Mouse (Mus musculus): ENCODE data around the gene Prim2.

The Prim2 gene

DNA sequence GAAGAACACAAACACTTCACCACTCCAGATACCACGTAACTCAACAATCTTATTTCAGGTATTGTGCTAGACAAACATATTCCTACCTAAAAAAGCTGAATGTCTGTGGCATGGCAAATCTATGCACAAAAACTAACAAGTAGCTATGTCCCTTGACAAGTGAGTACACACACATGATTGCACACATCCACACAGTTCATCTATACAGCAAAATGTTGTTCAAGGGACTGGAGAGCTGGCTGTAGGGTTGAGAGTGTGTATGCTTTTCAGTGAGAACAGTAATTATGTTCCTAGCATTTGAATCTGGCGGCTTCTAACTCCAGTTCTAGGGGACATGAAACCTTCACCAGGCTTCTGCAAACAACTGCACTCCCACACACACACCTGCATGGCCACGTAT lies 69.9 kb downstream of the Prim2 start:
- no peak for DNase-seq

DNA sequence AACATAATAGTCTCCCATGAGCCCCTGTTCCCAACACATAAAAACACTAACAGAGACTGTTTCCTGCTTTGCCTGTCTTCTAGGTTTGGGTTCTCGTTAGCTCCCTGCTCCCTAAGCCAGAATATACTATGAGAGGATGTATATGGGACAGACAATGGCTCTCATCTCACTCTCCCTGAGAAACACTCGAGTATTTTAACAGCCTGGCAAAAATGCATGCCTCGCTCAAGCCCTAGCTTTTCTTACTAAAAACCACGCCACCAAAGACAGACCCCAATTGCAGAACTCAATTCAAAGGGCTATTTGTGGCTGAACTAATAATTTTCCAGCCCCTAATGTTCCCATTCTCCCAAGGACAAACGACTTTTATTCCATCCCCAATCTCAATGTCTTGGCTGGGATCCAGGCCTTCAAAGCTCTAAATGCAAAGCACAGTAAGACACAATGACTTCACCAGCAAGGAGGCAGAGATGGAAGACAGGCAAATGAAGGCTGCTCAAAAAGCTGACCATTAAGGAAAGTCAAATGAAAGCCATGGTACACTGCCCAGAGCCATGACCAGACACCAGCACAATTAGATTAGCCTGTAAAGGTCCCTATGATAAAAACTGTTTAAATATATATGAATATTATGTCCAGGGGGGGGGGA lies 70.5 kb downstream of the Prim2 start:
- no peak for DNase-seq

DNA sequence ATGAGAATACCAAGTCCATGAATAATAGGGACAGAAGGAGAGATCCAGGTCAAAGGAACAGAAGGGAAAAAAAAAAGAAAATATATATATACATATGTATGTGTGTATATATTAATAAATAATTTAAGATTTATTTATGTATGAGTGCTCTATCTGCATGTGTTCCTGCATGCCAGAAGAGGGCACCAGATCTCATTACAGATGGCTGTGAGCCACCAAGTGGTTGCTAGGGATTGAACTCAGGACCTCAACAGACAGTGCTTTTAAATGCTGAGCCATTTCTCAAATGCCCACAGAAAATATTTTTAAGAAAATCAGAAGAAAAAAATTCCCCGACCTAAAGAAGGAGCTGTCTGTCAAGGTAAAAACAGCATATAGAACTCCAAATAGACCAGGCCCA lies 72.6 kb downstream of the Prim2 start:
- DNase-seq, result no peak

DNA sequence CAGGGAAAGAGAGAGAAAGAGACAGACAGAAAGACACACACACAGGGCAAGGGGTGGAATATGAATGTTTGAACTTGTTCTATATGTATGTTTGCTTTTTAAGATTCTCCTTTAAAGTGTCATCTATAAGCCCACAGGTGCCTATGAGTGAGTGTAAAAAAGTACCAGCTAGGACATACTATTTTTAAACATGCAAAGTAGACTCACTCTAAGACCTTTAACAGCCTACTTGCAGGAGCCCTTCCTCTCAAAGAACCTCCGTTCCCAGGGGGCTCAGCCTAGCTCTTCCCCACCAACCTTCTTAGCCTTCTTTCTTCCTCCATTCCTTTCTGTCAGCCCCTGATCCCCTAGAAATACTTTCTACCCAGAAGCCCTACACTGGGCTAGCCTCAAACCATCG lies 73.7 kb downstream of the Prim2 start:
- DNase-seq, result no peak

DNA sequence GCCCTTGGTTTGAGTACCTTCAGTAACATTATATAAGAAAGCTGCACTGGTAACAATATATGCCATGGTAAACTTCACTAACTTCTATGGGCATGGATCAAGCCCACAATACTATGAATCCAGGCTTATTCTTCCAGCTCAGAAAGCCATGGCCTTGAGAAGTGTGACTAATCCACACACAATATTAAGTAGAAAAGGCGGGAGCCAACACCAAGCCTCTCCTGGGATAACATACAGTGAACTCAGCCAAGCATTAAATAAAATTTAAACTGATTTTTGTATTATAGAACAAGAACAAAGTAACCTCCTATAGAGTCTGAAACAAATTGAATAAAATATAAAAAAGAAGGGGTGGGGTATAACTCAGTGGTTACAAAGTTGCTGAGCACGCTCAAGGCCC lies 74.6 kb downstream of the Prim2 start:
- DNase-seq, result no peak

DNA sequence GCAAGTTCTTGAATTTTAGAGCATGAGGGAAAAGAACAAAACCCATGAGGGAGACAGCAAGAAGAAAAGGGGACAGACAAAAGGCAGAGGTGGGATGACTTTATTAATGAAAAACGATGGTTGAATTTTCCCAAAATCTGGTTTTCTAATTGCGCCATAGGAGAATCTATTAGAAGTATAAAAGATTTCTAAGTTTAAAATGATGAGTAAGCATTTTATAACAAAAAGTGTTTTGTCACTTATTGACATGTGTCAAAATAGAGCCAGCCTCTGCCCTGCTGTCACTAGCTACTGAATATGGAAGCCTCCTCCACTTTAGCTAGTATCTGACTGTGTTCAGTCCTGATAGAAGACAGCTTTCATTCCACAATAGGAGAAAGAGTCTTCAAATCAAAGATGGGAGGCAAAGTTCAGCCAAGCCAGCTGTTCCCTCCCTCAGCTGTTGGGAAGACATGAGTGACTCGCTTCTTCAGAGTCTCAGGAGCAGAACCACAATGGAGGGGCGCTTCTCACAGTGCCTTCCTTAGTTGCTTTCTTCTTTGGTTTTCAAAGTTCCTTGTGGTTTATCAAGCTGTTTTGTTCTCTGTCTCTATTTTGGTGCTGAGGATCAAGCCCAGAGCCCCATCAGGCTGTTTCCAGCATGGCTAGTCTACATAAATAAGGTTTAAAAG lies 75.7 kb downstream of the Prim2 start:
- DNase-seq, result no peak

DNA sequence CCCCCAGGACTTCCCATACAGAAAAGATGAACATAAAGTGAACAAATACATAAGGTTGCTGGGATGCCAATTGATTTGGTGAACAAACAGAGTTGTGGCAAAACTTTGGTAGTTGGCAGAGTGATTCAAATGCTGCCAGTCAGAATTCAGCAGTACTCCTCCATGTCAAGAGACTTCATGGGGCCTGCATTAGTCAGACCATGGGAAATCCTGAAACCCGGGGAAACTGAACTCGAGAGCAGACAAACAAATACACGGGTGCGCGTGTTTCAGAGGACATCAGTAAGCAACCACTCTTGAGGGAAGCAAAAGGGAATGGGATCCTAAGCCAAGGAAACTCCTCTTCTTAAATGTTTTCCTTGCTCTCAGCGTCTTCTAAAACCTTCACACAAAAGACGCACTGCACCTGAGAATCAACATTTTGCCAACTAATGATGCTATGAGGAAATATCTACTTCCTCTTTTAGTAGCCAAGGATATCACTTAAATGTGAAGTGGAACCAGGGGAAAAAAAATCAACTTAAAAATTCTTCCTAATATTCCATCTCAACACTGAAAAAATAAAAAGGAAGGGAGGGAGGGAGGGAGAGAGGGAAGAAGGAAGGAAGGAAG lies 77.5 kb downstream of the Prim2 start:
- no peak for DNase-seq

DNA sequence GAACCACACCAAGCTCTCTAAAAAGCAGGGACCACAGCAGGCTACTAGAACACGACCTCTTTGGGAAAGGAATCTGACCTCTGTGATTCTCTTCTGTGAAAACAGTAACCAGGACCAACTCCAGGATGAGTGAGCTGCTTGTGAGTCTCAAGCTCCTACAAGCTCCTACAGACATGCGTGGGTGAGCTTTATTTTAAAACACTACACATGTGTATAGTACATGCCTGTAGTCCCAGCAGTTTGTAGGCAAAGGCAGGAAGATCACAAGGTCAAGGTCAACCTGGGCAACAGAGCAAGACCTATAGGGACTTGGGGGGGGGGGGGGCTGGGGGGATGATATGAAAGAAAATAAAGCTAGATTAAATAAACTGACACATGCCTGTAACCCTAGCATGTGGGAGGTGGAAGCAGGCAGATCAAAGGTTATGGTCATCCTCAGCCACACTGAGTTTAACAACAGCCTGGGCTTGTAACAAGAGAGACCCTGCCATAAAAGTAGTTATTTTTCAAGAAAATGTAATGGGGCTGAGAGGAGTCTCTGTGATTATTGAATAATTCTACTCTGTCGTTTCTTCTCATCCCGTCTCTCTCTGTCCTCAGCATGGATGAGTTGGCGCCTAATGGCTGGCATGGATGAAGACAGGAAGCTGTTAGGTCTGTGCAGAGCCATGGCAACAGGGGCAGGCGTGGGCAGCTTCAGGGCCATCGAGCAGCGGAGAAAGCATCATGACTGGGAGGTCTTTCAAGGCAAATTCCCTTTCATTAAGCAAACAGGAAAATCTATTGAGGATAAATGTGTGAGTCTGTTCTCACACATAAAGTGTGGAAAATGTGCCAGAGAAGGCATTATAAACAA lies 78.8 kb downstream of the Prim2 start:
- no peak for DNase-seq

DNA sequence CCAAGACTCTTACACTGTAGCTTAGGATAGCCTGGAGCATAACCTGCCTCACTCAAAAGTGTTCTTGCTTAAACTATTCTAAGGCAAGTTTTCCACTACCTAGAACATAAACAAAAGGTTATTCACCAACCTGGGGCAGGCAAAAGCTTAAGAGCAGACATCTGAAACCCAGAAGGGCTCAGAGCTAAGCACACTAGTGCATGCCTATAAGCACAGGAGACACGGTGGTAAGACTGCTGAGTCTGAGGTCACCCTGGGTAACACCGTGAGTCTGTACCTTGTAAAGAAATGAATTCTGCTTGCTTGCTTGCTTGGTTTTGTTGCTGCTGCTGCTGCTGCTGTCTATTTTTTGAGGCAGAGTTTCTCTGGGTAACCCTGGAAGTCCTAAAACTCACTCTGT lies 80.1 kb downstream of the Prim2 start:
- no peak for DNase-seq

DNA sequence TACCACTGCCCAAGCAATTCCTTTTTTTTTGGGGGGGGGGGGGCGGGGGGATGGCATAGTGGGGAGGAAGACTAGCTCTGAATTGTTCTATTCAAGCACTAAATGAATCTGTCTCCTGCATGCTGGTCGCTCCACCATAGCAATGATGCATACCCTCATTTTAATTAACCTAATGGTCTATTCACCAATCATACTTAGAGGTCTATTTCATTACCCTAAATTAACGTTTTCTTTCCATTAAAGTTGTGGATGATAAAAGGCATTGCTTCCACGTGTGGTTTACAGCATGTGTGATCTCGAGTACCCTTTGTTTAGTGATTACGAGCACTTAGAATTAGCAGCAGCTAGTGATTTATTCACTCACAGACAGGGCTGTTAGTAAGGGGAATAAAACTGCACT lies 81.0 kb downstream of the Prim2 start:
- no peak for DNase-seq

DNA sequence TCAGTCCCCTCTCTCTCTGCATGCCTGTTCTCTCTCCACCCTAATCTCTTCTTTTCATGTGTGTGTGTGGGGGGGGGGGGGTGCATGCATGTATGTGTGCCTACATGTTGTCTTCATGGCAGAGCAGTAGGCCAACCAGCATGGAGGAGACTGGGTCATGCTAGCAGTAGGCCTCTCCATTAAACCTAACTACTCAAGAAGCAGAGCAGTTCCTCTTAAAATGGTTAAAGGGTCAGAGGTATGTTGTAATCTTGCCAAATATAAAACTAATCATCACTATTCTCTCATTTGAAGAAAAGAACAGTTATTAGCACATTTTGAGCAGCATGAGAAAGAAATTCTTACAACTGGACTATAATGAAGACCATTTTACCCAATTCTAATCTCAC lies 85.0 kb downstream of the Prim2 start:
- no peak for DNase-seq

DNA sequence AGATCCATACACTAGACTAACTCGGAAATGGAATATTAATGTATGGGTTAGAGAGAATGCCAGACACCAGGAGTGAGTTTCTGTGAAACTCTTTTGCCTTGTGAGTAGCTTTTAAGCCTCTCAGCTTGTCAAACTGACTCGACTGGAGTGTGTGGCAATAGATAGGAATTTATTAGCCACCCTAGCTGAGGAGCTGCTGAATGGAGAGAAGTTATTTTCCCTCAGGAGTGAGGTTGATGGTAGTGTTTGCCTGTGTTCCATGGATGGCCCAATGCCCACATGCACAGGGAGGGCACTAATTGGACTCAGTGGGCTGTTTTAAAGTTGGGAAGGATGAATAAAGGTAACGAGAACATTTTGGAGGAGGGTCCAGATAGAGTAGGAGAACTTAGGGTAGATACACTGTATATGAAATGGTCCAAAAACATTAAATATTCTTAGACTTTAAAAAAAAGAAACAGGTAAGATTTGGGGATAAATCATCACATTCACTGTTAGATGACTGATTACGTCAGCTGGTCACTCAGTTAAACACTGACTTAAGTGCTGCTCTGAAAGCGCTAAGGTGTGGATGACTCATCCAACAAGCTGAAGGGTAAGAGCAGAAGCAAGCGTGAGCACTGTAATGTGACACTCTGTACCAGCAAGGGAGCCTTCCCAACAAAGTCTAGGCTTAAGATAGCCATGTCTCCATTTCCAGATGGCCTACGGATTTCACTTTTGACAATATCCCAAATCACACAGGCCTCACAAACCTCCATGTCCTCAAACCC lies 85.6 kb downstream of the Prim2 start:
- no peak for DNase-seq

DNA sequence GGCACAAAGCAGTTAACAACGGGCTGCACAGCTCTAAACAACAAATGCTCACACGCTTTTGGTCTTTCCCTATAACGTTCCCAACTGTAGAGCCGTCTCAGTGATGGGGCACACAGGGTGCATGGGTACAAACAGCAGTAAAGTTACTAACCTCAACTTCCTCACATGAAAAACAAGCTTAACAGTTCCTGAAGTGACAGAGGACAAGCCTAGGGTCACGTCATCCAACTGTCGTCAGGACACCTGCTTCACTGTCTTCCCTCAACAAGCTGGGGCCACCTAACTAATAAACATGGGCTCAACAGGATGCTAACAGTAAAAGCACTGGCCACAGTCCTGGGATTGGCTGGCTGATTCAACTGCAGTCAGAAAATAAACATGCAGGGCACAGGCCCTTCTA lies 91.0 kb downstream of the Prim2 start:
- DNase-seq, result no peak

DNA sequence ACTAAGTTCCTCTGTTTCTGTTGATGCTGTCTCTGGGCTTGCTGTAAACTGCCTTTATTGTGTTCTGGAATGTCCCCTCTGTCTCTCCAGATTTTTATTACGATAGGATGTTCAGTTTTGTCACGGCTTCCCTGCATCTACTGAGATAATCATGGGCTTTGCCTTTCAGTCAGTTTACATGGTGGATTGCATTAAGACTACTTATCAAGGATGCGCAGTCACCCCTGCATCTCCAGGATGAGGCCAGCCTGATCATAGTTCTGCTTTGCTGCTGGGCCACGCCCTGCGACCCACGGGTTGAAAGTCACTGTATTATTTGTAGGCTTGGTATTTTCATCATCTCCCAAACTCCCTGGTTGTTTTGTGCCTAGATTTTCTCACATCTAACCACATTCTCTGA lies 95.1 kb downstream of the Prim2 start:
- no peak for DNase-seq

DNA sequence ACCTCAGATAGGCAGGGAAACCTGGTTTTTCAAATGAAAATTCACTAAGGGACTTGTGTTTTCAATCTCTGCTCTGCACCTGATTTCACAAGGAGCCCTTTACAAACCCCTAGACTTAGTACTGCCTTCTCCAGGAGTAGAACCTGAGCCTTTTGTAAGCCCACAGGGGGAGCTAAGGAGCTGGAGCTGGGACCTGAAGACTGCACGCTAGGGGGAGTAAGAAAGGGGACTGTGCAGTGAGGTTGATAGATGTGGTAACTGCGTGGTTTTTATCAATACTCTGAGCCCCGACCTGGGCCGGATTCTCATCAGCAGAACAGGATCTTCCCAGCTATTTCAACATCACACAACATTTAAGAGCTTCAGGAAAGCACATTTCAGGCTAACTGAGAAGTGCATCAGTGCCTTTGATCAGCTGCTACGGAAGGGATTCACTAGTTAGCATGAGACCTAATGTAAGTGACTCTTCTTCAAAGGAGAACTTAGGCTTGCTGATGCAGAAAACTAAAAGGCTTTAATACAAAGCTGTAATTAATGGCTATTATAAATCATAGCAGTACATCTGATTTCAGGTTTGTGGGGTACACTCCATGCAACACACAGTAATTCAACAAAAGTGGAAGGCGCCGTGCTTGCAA lies 103.7 kb downstream of the Prim2 start:
- no peak for DNase-seq

DNA sequence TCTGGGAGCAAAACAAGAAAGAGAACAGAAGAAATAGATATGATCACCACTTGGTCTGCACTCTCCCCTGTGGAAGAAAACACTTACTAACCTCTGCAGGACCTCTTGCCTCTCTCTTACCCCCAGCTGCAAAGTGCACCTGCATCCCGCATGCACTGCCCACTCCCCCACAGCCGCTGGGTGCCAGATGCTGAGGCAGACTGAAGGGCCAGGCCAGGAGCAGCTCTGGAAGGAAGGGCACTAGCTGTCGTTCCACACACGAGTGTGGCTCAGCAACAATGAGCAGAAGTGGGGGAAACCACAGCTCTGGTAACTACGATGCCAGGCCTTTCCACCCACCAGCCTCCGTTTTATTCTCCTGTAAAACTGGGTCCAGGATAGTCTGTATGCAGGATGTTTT lies 105.6 kb downstream of the Prim2 start:
- DNase-seq, result no peak

DNA sequence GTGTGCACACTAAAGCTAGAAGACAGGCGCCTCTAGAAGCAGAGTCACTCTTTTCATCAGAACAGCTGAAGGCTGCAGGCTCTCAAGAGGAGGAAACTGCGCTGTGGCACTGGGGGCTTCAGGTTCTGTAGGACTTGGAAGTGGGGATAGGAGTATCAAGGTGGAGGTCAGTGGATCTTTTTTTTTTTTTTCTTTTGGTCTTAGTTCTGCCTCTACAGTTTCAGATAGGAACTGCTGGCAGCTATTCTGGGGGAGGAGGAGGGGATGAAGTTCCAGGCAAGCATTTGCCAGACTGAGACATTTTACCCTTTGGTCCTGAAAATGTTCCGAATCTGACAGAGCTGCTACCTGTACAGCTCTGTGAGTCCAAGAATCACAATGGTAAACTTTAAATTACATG lies 106.0 kb downstream of the Prim2 start:
- no peak for DNase-seq

DNA sequence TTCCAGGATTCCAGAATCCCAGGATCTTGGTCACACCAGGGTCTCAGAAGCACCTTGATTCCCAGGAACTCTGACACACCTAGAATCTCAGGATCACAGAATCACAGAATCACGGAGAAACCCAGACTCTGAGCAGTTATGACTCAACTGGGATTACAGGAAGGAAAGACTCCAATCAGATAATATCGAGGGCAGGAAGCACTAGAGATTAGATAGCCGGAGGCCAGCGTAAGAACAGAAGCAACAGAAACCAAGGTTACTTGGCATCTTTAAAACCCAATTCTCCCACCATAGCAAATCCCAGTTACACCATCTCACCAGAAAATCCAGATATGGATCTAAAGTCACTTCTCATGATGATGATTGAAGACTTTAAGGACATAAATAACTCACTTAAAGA lies 113.0 kb downstream of the Prim2 start:
- DNase-seq, result no peak

DNA sequence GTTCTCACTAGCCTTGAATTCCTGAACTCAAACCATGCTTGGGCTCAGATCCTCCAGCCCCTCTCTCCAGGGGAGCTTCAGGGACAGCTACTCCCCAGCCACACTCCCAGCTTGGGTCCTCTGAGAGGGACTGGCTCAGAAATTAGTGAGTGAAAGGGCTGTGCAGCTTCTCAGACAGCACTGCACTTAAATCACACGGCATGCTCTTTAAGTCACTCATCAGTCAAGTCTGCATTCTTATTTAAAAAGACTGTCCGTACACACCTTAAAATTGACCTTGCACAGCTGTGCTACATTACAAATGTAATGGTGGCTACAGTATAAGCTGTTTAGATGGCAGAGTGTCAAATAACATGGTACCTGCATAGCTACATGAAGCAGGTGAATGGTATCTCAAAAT lies 114.0 kb downstream of the Prim2 start:
- DNase-seq, result no peak

DNA sequence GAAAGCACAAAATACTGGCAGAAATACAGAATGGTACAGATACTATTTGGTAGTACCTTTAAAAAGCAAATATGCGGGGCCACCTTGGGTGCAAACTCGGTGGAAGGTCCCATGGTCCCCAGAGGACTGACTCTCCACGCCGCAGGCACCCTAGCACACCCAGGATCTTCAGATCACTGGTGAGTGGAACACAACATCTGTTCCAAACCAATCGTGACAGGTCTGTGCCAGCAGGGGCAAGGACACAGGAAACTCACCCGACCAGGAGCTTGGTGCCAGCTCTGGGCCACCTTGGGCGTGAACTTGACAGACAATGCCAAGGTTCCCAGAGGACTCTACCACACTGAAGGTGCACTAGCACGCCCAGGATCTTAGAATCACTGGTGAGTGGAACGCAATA lies 118.2 kb downstream of the Prim2 start:
- DNase-seq, result no peak

DNA sequence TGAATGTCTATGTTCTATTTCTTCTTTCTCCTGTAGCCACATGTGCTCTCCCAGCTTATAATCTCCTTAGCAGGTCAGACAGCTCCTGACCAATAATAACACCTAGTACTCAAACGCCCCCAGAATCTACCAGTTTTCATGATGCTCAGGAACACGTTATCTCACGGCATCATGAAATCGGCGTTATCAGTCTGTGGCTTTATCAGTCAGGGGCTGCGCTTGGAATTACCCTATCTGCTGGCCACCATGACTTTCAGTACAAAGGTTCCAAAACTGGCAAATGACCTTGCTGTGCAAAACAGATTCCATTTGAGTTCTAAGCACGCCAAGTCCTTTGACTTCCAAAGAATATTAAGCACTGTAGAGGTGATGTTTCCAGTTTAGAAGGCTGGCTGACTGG lies 127.9 kb downstream of the Prim2 start:
- DNase-seq, result no peak

DNA sequence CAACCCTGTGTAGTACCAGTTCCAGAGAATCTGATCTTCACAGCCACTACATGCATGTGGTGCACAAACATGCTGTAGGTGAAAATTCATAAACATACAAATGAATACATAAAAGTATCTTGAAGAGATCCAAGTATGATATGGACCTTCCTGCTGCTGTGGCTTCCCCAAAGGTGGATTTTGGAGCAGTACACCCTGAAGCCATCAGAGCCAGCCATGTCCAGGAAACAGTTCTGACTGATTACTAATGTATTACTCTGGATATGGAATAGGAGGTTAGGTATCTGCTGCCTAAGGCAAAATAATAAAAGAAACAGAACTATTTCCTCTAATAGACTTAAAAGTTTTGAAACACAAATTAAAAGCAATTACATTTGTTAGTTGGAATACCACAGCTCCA lies 131.6 kb downstream of the Prim2 start:
- DNase-seq, result no peak
